Mouse (Mus musculus) gastrocnemius, adult 8-10 months (tissue): ENCODE data around the gene Slc38a2. TPM values are rescaled to one million over a fixed set of nuclear protein-coding genes. Genes with fewer than 3 reads are reported as not detected.

Experiments
- total RNA-seq, 4 experiments: library from RNA; stranded (reverse); gene quantifications; 2 replicates each; pipeline ENCODE4 v1.2.4; 2022

Slc38a2 gene
- total RNA-seq, 4 experiments from 2014 or later: 60.8 to 209 (median 73.5) TPM

Other genes starting within 250 kb of the Slc38a2 start
- 10 to 100 TPM; 36.6 to 43.6 (median 42.6) TPM for gene Scaf11, start 238.9 kb downstream of the Slc38a2 start, total RNA-seq
- gene Slc38a1, start 56.8 kb downstream of the Slc38a2 start, total RNA-seq: 1 to 10 TPM in 2 of 4 experiments, under 1 TPM in 2; 0.45 to 2.5 (median 1.0) TPM